Mouse (Mus musculus) CH12.LX (cell line): ENCODE measurements around the gene AB124611.

Experiments used
- CHD1 ChIP-seq: IDR thresholded peaks from 2 replicates; pipeline ENCODE4 v1.6.1; 2012; ENCODE audit warnings: low read depth, low read length, improper control_type of control experiment, inconsistent platforms
- CTCF ChIP-seq, 2 experiments: IDR thresholded peaks in 1 of 2; conservative IDR thresholded peaks in 1 of 2; 2 replicates each; pipeline ENCODE4 v1.5.1; 2011 to 2012; ENCODE audit warnings: low read depth in 2 of 2, low read length in 2 of 2, improper control_type of control experiment in 1 of 2, inconsistent platforms in 1 of 2, mild to moderate bottlenecking in 1 of 2, moderate library complexity in 1 of 2
- E2F4 ChIP-seq: IDR thresholded peaks from 2 replicates; pipeline ENCODE4 v1.6.1; 2011; ENCODE audit warnings: low read depth, low read length, improper control_type of control experiment; ENCODE audit not compliant: insufficient replicate concordance
- EP300 ChIP-seq: IDR thresholded peaks from 2 replicates; pipeline ENCODE4 v1.6.1; 2011; ENCODE audit warnings: low read length, improper control_type of control experiment
- JUND ChIP-seq: conservative IDR thresholded peaks from 2 replicates; pipeline ENCODE4 v1.6.1; 2011; ENCODE audit warnings: low read depth, low read length, improper control_type of control experiment
- MEF2A ChIP-seq: IDR thresholded peaks from 2 replicates; pipeline ENCODE4 v1.6.1; 2014; ENCODE audit warnings: low read depth, mild to moderate bottlenecking, inconsistent platforms, low read length, improper control_type of control experiment, borderline replicate concordance
- MXI1 ChIP-seq: IDR thresholded peaks from 2 replicates; pipeline ENCODE4 v1.6.1; 2011; ENCODE audit warnings: mild to moderate bottlenecking, low read depth, low read length, improper control_type of control experiment
- MYC ChIP-seq: IDR thresholded peaks from 2 replicates; pipeline ENCODE4 v1.6.1; 2011; ENCODE audit warnings: low read depth, mild to moderate bottlenecking, improper control_type of control experiment, low read length
- POLR2A ChIP-seq: IDR thresholded peaks from 2 replicates; pipeline ENCODE4 v1.6.1; 2011; ENCODE audit warnings: low read depth, mild to moderate bottlenecking, improper control_type of control experiment, low read length
- RCOR1 ChIP-seq: conservative IDR thresholded peaks from 2 replicates; pipeline ENCODE4 v1.6.1; 2012; ENCODE audit warnings: low read depth, mild to moderate bottlenecking, inconsistent platforms, low read length, improper control_type of control experiment
- UBTF ChIP-seq: IDR thresholded peaks from 2 replicates; pipeline ENCODE4 v1.6.1; 2012; ENCODE audit warnings: low read depth, mild to moderate bottlenecking, inconsistent platforms, low read length, improper control_type of control experiment, moderate library complexity
- USF2 ChIP-seq: conservative IDR thresholded peaks from 2 replicates; pipeline ENCODE4 v1.6.1; 2011; ENCODE audit warnings: low read depth, low read length, improper control_type of control experiment
- ZNF384 ChIP-seq: IDR thresholded peaks from 2 replicates; pipeline ENCODE4 v1.6.1; 2012; ENCODE audit warnings: low read depth, low read length, improper control_type of control experiment, inconsistent platforms

- TF ChIP-seq CTCF (conservative IDR thresholded peaks at IDR 0.05 in 1 of 2, IDR thresholded peaks at IDR 0.05 in 1 of 2; ENCODE audit: low read depth in 2 of 2, low read length in 2 of 2) (peak in 1 of 2 experiments; percentile 22; a peak in 1 of 4 replicates), MEF2A (no peak), MYC (no peak), EP300 (no peak), MXI1 (no peak), POLR2A (no peak), USF2 (no peak), ZNF384 (no peak), UBTF (no peak), RCOR1 (no peak), JUND (no peak), CHD1 (no peak), E2F4 (no peak)
Measured at GRCm38 (mm10) chr9:21527917-21528324, 1.9 kb downstream of the AB124611 start.
